Mouse (Mus musculus) frontal cortex, postnatal 10 days (tissue): Measurements from ENCODE around the gene H2afj.

Experiments
- DNase-seq, 2 experiments: peaks; one replicate each; pipeline ENCODE4 v3.0.0; 2022; ENCODE audit warnings: low spot score in 2 of 2, mixed read lengths in 1 of 2

Gene H2afj

GRCm38 (mm10) chr6:136847267-136847666 lies 39.2 kb downstream of the H2afj start:
- no peak for DNase-seq

- no peak for DNase-seq
Observed at GRCm38 (mm10) chr6:136847790-136848189, 39.7 kb downstream of the H2afj start.

GRCm38 (mm10) chr6:136848399-136848798 lies 40.4 kb downstream of the H2afj start:
- DNase-seq, result no peak

- no peak for DNase-seq
Observed at GRCm38 (mm10) chr6:136848971-136849370, 40.9 kb downstream of the H2afj start.

GRCm38 (mm10) chr6:136850267-136850666 lies 42.2 kb downstream of the H2afj start:
- no peak for DNase-seq

GRCm38 (mm10) chr6:136852348-136852747 lies 44.3 kb downstream of the H2afj start:
- DNase-seq, result no peak

- DNase-seq, result no peak
Observed at GRCm38 (mm10) chr6:136852762-136853161, 44.7 kb downstream of the H2afj start.

GRCm38 (mm10) chr6:136854361-136854781 lies 46.3 kb downstream of the H2afj start:
- no peak for DNase-seq

GRCm38 (mm10) chr6:136855183-136855582 lies 47.1 kb downstream of the H2afj start:
- no peak for DNase-seq

- DNase-seq, result no peak
Observed at GRCm38 (mm10) chr6:136856071-136856636, 48.1 kb downstream of the H2afj start.

GRCm38 (mm10) chr6:136857186-136857872 lies 49.3 kb downstream of the H2afj start, which contains the start of gene Art4:
Gene Art4 (minus strand): TSS chr6:136857733.
- DNase-seq, result no peak

- no peak for DNase-seq
Observed at GRCm38 (mm10) chr6:136857873-136858260, 49.8 kb downstream of the H2afj start.

- DNase-seq, result no peak
Observed at GRCm38 (mm10) chr6:136858420-136858819, 50.4 kb downstream of the H2afj start.
